Mouse (Mus musculus): Measurements from ENCODE around the gene Fgfr2.
"Not testable (repeated sequence)": the region's sequence is repeated elsewhere in the genome, so short reads cannot be mapped to it uniquely, and the experiment has no call there.

Fgfr2 gene

DNA sequence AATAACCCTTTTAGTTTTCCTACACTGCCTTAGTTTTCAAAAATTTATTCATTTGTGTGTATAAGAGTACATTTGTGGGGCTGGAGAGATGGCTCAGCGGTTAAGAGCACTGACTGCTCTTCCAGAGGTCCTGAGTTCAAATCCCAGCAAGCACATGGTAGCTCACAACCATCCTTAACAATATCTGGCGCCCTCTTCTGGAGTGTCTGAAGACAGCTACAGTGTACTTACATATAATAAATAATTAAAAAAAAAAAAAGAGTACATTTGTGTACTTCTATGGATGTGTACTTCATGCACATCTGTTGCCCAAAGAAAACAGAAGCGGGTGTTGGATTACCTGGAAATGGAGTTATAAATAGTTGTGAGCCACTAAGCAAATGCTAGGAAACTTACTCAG lies 2644.1 kb downstream of the Fgfr2 start:
- DNase-seq (ENCODE audit: low spot score): not testable (repeated sequence)

DNA sequence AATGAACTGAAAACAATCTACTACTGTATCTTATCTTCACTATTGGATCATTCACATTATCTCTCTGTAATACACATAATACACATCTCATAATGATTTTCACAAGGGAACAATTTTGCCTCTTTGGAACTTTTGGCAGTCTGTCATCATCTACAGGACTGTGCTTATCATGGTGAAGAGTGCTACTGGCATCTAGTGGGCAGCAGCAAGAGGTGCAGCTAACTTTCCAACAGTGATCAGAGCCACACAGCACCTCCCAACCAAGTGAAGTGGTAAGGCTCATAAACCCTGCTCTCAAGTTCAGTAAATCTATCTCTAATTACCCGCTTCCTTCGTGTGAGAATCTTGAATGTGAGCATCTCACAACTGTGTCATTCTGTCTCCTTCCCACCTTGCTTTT lies 2647.2 kb downstream of the Fgfr2 start:
- peak; percentile 41 for DNase-seq (ENCODE audit: low spot score)

DNA sequence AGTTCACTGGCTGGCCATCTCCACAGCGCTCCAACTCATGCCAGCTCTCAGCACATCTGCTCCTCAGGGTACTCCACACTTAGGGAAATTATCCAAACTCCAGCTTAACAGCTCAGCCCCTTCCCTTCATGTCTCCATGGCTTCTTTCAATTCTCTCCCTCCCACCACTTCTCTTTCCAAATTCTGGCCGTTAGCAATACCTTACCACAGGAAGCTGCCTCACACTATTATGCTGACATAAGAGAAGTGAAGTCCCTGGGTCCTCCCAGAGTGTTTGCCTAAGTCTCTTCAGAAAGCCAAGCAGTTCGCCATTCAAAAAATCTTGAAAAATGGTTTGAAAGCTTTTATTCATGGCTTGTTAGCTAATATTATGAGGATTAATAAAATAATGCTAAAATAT lies 2649.3 kb downstream of the Fgfr2 start:
- DNase-seq (ENCODE audit: low spot score): no peak

DNA sequence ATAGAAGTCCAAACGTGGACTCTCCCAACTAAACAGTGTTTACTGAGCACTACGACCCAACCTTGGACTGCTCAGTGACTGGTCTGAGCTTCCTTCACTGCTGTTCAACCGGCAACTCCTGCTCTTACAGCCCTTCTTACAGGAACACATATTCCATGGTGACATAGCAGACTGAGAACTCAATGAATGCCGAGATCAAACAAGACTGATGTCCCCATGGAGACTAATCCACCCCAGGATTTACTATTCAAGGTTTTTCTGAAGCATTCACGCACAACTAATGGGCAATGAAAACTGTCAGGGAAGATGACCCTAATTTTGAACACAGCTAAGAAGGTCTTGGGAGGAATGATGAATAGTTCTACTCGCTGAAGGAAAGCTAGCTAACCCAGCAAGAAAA lies 2650.5 kb downstream of the Fgfr2 start:
- DNase-seq (ENCODE audit: low spot score): no peak

DNA sequence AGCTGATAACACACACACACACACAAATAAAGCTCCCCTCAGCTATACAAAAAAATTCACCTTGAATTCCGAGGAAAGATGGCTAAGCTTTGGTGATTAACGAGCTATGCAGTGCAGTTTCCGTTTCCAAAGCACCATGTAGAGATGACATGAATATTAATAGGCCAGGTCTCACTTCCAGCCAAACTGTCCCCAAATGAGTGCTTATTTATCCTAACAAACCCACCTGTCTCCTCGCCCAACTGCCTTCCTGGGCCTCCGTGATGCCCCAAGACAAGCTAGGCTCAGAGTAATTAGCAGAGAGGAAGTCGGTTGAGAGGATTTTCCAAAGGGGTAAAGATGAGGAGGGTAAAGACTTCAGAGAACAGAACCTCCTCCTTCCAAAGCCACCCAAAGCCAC lies 2652.1 kb downstream of the Fgfr2 start:
- no peak for DNase-seq (ENCODE audit: low spot score)

DNA sequence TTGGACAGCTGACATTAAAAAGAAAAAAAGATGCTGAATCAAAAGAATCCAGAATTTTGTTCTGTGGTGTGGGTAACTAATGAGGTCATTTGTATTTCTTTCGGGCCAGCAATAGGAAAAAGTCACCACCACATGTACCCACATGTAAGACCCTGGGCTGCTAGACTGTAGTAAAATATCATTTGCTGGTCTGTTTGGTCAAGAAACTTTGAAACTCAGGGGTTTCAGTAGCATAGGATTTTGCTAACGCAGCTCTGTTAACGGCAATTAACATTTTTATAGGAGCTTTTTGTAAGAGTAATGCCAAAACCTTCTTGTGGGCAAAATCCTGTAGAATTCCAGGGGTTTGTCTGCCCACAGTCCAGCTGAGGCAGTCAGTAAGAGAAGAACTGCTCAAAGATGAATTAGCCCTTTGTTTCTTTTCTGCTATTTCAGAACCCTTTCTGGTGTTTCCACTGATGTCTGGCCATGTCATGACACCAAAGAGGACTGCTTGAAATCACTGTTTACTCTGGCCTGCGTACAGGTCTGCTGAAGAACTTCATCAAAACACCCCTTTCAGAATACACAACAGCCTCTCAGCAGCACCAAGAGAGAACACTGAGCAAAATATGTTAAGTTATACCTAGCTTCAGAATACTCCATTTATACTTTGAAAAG lies 2667.4 kb downstream of the Fgfr2 start:
- no peak for DNase-seq (ENCODE audit: low spot score)

DNA sequence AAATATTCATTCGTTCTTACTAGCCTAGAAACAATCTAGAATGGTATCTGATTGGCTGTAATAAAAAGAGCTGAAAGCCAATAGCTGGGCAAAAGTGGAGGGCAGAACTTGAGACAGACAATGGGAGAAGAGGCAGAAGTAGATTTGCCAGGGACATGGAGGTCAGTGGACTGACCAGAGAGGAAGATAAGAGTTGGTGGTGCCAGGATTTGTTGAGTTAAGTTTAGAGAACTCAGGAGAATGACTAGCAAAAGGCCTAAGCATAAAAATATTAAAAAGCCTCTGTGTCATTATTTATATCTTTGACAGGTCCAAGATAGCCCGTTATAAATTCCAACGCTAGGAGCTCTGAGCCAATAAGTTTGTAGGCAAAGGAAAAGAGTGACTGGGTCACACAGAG lies 2668.9 kb downstream of the Fgfr2 start:
- DNase-seq (ENCODE audit: low spot score): no peak

DNA sequence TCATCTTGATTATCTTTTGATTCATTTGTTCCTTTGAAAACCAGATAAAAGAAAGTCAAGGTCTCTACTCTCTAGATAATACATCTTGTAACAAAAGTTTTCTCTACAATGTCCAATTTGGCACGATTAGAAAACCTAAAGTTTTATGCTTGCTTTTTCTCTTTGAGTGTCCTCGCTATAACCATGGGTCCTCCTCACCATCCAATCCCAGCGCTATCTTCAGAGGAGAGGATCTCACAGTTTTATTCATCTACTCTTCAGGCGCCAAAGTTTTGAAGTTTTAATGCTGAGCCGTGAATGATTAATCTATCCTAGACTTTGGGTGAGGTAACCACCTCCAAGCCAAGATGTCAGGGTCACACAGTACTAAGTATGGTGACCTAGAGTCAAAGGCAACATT lies 2687.4 kb downstream of the Fgfr2 start:
- no peak for DNase-seq (ENCODE audit: low spot score)

DNA sequence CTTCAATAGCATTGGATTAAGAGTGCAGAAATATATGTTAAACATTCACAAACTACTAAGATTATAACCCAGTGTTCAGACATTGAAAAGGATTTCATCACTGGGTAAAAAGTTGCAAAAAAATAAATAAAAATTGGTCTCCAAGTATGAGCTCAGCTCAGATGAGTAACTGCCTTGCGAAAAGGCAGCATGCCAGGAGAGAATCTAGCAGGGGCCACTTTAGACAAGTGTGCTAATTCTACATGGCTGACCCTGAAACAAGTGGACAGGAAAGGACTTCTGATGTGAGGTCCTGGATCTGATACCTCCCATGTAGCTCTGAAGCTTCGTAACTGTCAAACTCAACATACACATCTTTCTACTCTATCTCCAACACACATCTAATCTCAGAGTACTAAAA lies 2691.0 kb downstream of the Fgfr2 start:
- peak; percentile 11 for DNase-seq (ENCODE audit: low spot score)

DNA sequence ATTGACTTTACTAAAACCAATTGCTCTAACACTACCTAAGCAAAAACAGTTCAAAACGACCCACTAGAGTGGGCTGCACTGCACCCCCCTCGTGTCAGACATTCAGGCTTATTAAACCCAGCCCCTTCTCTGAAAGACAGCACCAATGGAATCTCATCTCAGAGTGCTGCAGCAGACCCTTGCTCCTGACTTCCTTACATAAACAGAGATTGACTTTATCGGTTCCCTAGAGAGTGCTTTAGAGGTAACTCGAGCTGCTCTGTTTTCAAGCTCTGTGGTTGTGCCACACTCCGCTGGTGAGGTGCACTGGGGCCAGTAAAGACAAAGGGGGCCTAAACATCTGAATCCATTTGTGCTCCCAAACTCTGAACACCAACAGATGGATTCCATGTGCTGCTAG lies 2696.6 kb downstream of the Fgfr2 start:
- no peak for DNase-seq (ENCODE audit: low spot score)

DNA sequence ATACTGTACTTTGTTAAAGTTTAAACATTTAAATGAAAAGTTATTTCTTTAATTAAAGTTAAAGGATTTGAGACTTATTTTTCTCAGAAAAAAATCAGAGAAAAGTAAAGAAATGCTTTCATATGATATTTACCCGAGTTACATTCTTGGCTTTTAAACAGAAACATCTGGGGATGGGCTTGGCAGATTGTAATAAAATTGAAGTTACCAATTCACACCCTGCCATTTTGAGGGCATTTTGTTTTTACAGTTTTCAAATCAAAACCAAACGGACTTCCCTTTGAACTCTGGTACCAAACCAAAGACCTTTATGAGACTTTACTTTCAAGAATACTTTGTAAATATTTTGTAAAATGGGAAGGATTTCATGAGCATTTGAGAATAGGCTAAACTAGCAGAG lies 2697.2 kb downstream of the Fgfr2 start:
- DNase-seq (ENCODE audit: low spot score): no peak

DNA sequence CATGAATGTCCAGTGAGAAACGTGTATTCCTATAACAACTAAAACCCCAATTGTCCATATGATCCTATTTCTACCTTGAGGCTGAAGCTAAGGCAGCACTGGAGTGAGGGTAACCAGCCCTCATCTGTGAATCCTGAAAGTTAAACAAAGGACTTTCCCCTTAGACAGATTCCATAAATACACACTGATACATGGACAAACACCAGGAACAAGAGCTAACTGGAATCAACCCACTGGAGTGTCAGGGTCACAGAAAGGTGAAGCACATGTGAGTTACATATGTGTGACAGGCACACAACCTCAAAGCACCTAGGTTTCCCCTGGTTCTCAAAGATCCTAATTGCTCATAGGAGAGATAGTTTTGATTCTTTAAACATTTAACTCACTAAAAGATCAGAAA lies 2703.2 kb downstream of the Fgfr2 start:
- no peak for DNase-seq (ENCODE audit: low spot score)

DNA sequence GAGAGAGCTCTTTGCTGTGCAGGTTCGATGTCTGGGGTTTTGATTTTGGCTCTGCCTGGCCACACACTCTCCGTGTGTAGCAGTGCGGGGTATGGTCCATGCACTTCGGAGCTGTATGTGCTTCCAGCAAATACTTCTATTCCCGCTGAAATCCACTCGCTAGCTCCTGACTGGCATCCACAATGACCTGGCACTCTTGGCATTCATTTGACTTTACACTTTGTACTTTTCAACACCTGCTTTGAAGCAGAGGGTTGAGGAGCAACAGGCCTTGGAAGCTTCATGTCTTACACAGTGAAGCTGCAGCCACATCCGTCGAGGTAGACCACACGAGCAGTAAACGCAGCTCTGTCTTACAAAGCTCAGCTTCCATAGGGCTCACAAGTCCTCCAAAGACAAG lies 2715.5 kb downstream of the Fgfr2 start:
- DNase-seq (ENCODE audit: low spot score): no peak

DNA sequence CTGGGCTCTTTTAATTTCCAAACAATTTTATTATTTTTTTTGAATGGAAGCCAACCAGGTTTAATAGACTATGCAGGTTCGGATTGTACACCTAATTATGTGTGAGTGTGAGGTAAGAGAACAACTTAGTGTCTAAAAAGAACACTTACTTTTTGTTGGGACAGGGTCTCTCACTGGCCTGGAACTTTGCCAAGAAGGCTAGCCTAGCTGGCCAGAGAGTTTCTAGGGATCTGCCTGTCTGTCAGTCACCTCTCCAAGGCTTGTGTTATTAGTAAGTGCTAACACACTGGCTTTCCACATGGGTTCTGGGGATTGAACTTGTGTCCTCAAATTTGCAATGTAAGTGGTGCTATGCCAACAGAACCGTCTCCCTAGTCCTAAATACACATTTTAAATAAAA lies 2719.8 kb downstream of the Fgfr2 start:
- no peak for DNase-seq (ENCODE audit: low spot score)

DNA sequence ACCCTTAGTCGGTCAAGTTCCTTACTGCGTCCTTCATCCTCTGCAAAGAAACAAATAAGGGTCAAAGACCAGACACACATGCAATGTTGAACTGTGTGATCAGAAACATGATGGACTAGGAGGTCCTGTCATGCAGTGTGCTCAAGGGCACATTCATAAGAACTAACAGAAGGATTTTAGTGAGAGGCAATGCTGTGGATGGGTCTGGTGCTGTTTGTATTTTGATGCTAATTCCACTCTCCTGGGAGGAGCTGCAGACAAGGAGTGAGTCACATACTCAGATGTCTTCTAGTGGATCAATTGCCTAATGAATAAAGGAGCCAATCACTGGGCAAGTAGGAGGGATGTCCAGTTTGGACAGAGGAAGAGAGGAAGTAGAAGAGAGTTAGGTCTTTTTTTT lies 2728.5 kb downstream of the Fgfr2 start:
- no peak for DNase-seq (ENCODE audit: low spot score)

DNA sequence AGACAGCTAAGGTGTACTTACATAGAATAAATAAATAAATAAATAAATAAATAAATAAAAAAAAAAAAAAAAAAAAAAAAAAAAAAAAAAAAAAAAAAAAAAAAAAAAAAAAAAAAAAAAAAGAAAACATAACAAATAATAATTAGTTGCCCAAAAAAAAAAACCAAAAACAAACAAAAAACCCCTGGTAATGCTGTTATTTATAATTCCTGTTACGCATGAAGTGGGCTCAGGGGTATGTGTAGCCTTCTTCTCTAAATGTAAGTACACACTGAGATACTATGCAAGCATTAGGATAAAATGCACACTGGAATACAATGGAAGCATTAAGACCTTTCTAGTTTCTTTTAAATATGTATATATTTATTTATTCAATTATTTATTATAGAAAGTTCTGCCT lies 2733.1 kb downstream of the Fgfr2 start:
- DNase-seq (ENCODE audit: low spot score): not testable (repeated sequence)

DNA sequence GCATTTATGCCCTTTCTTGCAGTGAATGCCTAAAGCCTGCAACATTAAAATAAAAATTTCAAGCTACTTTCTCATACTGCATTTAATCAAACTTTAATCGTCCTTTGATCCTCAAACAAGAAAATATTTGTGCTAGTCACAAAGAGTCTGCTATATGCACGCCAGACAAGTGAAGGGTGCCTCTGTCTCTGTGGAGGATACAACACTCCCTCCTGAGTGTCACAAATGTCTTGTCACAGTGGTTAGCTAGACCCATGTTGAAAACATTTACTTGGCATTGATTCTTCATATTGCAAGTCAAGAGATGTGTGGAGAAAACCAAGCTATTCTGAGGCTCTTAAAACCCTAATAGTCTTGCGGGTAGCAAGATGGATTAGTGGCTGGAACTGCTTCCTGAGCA lies 2736.8 kb downstream of the Fgfr2 start:
- no peak for DNase-seq (ENCODE audit: low spot score)

DNA sequence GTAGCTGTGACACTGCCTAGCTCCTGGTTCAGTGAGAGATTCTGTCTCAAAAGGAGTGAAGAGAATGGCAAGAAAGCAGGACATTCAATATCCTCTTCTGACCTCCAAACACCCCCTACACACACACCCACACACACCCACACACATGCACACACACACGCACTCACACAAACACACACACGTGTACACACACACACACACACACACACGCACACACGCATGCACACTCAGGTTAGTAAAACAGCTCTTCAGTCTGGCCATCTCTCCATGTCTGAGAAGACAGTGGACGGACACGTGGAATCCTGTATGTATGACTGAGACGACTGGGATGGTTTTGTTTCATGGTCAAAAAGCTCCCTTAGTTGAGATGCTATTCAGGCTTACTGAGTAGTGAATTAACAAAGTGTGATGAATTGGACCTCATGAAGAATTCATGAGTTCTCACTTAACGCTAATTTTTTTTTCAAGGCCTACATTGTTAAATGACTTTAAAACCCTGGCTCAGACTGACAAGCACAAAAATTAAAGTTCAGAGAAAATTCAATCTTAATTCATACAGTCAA lies 2737.3 kb downstream of the Fgfr2 start:
- DNase-seq (ENCODE audit: low spot score): no peak

DNA sequence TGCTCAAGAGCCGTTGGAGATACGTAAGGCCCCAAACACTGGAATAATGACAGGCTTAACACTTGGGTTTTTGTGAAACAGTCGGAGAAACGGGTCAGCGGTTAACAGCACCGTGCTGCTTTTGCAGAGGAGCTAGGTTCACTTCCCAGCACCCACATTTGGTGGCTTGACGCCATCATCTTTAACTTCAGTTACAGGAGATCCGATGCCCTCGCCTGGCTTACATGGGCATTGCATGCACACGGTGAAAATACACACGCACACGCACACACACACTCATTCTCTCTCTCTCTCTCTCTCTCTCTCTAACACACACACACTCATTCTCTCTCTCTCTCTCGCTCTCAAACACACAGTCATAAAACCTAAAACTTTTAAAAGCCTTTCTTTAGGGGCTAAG lies 2741.0 kb downstream of the Fgfr2 start:
- no peak for DNase-seq (ENCODE audit: low spot score)

DNA sequence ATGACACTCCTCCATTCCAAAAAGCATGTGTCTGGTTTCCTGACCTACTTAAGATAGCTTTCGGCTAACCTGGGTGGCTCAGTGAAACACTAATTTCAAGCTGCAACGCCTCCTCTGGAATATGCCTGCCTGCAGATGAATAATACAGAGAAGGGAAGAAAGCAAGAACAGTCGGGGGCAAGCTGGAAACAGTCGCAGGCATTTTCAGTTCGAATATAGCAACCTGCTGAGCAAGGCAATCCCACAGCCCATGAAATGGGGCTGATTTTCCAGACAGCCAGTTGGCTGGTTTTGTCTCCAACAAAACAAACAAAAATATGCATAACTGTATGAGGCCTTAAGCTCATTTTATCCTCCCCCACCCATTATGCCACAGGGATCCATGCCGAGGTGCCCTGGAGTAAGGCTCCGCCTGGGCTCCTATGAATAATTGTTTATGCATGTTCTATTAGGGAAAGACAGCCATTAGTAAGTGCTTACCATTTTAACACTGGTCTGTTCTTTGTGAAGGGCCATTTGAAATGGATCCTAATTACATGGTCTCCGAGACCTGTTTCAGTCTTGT lies 2741.7 kb downstream of the Fgfr2 start:
- DNase-seq (ENCODE audit: low spot score): no peak

DNA sequence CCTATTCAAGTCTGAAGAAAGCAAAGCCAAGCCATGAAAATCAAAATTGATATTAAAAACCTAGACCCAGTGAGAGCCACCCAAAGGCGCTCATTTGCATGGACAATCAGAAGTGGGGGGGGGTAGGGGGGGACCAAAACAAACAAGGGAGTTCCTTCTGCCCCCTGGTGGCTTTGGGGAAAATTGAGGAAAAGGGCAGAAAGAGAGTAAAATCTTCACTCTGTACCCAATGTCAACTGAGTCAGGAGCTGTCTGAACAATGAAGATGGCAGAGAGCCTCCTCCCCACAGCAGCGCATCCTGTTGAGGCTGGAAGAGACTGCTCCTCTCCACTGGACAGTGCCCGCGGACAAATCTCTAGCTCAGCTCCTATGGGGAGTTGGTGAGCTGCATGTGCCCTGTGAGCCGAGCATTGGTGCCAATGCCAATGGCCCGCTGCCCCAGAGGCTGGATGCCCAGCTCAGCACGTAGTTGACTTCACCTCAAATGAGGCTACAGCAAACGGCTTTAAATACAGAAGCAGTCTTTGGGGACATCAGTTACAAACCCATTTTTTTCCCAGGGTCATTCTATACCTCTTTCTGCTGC lies 2742.3 kb downstream of the Fgfr2 start:
- DNase-seq (ENCODE audit: low spot score): peak; percentile 17

DNA sequence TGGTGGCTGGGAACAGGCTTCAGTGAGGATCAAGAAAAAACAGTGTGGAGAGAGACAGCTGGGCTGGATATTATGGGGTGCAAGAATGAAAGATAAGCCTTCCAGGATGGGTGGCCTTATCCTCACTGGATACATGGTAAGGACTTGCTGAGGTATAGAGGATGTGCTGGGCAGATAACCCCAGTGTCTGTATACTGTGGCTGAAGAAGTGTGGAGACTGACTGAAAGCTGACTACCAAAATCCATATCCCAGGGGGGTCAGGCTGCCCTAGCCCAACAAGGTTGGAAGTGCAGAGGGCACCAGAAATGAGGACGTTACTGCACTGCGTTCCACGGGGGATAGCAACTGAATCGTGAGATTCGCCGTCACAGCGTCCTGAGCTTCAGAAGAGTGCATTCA lies 2742.8 kb downstream of the Fgfr2 start:
- DNase-seq (ENCODE audit: low spot score): no peak

DNA sequence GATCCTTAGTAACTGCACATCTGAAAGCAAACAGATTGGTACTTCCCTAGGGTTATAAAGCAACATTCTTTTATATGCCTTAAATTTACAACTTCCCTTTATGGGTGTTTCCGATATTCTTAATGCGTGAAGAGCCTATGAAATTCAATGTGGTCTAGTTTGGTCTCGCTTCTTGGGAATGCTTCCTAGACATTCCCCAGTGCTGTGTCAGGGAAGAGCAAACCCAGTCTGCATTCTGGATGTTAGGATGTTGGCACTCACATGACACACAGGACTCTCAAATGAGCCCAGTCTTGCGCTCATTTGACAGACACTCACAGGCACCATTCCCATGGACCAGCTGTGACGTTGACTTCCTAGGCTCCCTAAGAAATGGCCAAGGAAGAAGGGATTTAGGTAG lies 2743.3 kb downstream of the Fgfr2 start:
- no peak for DNase-seq (ENCODE audit: low spot score)

DNA sequence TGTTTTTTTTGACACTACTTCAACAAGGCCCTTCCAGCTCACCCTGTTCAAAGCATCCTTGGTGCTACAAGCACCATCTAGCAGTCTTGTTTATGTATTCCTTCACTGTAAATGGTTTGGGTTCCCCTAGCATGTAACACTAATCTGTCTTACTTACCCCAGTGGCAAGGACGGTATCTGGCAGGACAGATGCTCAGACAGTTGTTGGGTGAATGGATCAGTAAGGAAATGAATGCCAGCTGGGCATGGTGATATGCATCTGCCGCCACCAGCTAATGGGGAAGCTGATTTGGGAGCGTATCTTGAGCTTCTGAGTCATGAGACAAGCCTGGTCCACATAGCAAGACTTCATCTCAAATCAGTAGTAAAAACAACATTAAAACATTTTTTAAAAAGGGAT lies 2744.8 kb downstream of the Fgfr2 start:
- DNase-seq (ENCODE audit: low spot score): no peak

Data from urinary bladder, postnatal 14 days (tissue).